Mouse (Mus musculus) midbrain, embryonic 14.5 days (tissue): ENCODE measurements at regions not wholly inside any gene's neighbourhood (a gene's known extent, or its start where the extent isn't known, plus 50 kb on each side); places are given as distances from the start of the nearest gene placed in this dataset.

Source experiments
- ATAC-seq: fragments of 200-750 bp; cut with Nextera tagmentation; 2 replicates; pipeline ENCODE4 v1.8.0; 2017; ENCODE audit warnings: moderate number of reproducible peaks, moderate library complexity; ENCODE audit not compliant: low FRiP score, low TSS enrichment
- DNase-seq: peaks from one replicate; pipeline ENCODE4 v3.0.0-alpha.2; 2015
- H3K27ac ChIP-seq: fragments of 300-500 bp; sonication (generic); replicated peaks from 2 replicates; pipeline ENCODE4 v1.5.1; 2014; ENCODE audit warnings: mild to moderate bottlenecking, low read depth, low read length, moderate library complexity
- H3K27me3 ChIP-seq: fragments of 300-500 bp; sonication (generic); 2 replicates; pipeline ENCODE4 v1.6.1; 2014; ENCODE audit warnings: low read length, control low read depth, mixed read lengths; ENCODE audit not compliant: control insufficient read depth, insufficient read depth
- H3K36me3 ChIP-seq: fragments of 300-500 bp; sonication (generic); 2 replicates; pipeline ENCODE4 v1.6.1; 2014; ENCODE audit warnings: low read length, control low read depth; ENCODE audit not compliant: control insufficient read depth, insufficient read depth
- H3K4me1 ChIP-seq: fragments of 300-500 bp; sonication (generic); 2 replicates; pipeline ENCODE4 v1.6.1; 2014; ENCODE audit warnings: mild to moderate bottlenecking, antibody characterized with exemption, low read length, control low read depth; ENCODE audit not compliant: control insufficient read depth, insufficient read depth
- H3K4me2 ChIP-seq: fragments of 300-500 bp; sonication (generic); 2 replicates; pipeline ENCODE4 v1.6.1; 2014; ENCODE audit warnings: mild to moderate bottlenecking, low read length, moderate library complexity
- H3K4me3 ChIP-seq: fragments of 300-500 bp; sonication (generic); replicated peaks from 2 replicates; pipeline ENCODE4 v1.5.1; 2014; ENCODE audit warnings: low read depth, low read length
- H3K9ac ChIP-seq: fragments of 300-500 bp; sonication (generic); replicated peaks from 2 replicates; pipeline ENCODE4 v1.6.1; 2014; ENCODE audit warnings: mild to moderate bottlenecking, low read length, moderate library complexity
- H3K9me3 ChIP-seq: fragments of 300-500 bp; sonication (generic); 2 replicates; pipeline ENCODE4 v1.6.1; 2016; ENCODE audit warnings: low read length, control low read depth, mixed read lengths; ENCODE audit not compliant: control insufficient read depth
- WGBS: fragments of 180-500 bp; shearing (Covaris S2); extraction: QIAGEN DNeasy Blood & Tissue Kit; methylation state at CpG from one replicate; pipeline ENCODE4 v1.1.7; 2014; 5-methylcytosine and 5-hydroxymethylcytosine counted together

DNA sequence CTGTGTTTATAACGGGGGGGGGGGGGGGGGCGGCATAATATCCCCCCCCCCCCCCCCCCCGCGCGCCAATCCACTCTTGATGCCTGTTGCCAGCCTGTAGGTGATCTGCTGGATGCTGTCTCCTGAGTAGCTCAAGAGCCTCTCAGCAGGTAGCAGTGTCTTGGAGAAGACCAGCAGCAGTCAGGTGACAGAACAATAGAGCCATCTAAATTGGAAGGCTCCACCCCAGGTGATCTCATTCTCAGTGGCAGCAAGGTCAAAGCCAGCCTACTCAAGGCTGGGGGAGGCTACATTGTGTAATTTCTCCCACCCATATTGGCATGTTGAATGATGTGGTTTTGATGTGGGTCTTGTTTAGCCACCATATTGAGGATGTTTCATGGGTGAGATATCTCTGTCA lies 338.3 kb upstream of the Zfp804a start:
- H3K4me2 ChIP-seq, result no peak overlapping the region
- no peak for DNase-seq
- no peak overlapping the region for H3K9ac ChIP-seq
- ATAC-seq, result no peak
- H3K4me1 ChIP-seq, result no peaks in the 10 kb centered on the region
- no peaks in the 10 kb centered on the region for H3K9me3 ChIP-seq
- H3K27me3 ChIP-seq, result no peaks in the 10 kb centered on the region
- 63% methylated on average over 1 of the region's 5 CpGs for WGBS
- no peak overlapping the region for H3K4me3 ChIP-seq
- H3K36me3 ChIP-seq, result no peaks in the 10 kb centered on the region
- H3K27ac ChIP-seq, result no peak overlapping the region

DNA sequence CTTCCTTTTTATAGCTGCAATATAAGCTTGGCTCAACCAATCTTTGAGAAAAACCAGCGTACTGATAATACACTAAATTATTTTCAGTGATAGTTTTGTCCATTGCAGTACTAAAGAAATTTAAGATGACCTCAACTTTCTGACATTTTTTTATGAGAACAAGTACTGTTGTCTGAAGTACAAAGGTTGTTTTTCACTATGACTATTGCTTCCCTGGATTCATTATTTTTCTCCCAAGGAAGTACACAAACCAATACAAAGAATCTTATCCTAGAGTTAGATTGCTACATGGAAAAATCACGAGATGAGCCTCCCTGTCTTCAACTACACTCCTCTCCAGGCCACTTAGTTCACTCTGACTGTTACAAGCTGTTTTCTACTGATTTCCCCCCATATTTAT lies 319.5 kb upstream of the Zfp804a start:
- Histone ChIP-seq H3K4me2 (no peak overlapping the region), H3K9me3 (no peaks in the 10 kb centered on the region), H3K27me3 (no peaks in the 10 kb centered on the region), H3K36me3 (no peaks in the 10 kb centered on the region), H3K9ac (no peak overlapping the region), H3K4me1 (no peaks in the 10 kb centered on the region), H3K27ac (no peak overlapping the region), H3K4me3 (no peak overlapping the region)
- DNase-seq (no peak), ATAC-seq (no peak)
- 82% methylated on average over 2 of the region's 2 CpGs for WGBS

DNA sequence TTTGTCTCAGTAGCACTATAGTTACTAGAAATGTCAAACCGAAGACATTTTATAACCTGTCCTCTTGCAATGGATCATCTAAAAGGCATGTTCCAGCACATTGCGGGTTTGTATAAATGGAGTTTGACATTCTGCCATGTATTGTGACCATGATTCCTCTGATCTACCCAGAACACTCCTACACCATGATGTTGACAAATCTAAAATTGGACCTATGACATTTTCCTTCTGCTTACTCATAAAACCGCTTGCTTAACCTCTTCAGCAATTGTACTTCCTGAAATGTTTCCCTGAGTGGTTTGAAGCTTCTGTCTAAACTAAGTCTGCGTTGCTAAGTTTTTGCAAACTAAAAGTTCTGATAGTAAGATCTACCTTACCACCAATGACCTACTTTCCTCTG lies 319.0 kb upstream of the Zfp804a start:
- H3K27ac ChIP-seq, result no peak overlapping the region
- no peaks in the 10 kb centered on the region for H3K4me1 ChIP-seq
- 94% methylated on average over 4 of the region's 4 CpGs for WGBS

DNA sequence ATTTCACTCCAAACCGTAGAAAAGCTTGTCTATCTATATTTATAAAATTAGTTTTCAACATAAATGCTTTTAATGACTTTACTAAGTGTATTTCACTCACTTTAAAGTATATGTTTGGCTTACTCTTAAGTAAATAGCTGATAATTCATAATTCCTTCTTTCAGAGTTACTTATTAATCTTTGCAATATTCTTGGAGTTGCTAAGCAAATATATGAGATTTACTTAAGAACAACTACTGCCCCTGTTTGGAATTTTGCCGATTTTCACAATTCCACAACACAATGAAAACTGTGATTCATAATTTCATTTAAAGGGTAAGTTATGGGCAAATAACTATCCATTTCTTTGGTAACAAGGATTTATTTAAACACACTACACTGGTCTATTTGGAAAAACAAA lies 287.2 kb upstream of the Zfp804a start:
- H3K4me2 ChIP-seq, result no peak overlapping the region
- no peaks in the 10 kb centered on the region for H3K36me3 ChIP-seq
- no peak overlapping the region for H3K4me3 ChIP-seq
- ATAC-seq, result no peak
- H3K9me3 ChIP-seq, result no peaks in the 10 kb centered on the region
- no peak overlapping the region for H3K9ac ChIP-seq
- no peak overlapping the region for H3K27ac ChIP-seq
- 89% methylated on average over 2 of the region's 2 CpGs for WGBS
- no peaks in the 10 kb centered on the region for H3K27me3 ChIP-seq
- H3K4me1 ChIP-seq, result no peaks in the 10 kb centered on the region
- no peak for DNase-seq

More for the DNA sequence above, 319.0 kb upstream of the Zfp804a start:
- Histone ChIP-seq H3K27me3 (no peaks in the 10 kb centered on the region), H3K4me3 (no peak overlapping the region), H3K9ac (no peak overlapping the region), H3K4me2 (no peak overlapping the region), H3K9me3 (no peaks in the 10 kb centered on the region), H3K36me3 (no peaks in the 10 kb centered on the region)
- DNase-seq (no peak), ATAC-seq (no peak)

DNA sequence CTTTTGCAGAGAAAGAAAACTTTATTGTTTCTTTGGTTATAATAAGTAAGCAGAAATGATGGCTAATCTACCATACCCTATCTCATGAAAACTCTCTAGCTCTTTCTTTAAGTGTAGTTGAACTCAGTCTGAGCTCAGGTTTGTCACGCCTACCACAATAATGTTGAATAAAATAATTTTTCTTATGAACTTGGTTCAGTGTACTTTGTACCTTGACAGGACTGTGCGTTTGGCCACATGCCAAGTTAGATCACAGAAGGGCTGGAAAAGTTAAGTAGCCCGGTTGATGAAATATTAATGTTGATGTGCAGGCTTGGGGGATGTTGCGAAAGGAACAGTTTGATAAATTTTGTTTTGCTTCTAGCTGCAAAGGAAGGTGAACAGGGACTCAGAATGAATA lies 270.0 kb upstream of the Zfp804a start:
- peak; percentile 26 for DNase-seq
- no peak overlapping the region for H3K4me3 ChIP-seq

More for the DNA sequence above, 270.0 kb upstream of the Zfp804a start:
- no peak overlapping the region for H3K9ac ChIP-seq
- no peak overlapping the region for H3K4me2 ChIP-seq
- 74% methylated on average over 4 of the region's 4 CpGs for WGBS
- H3K4me1 ChIP-seq, result no peaks in the 10 kb centered on the region
- no peaks in the 10 kb centered on the region for H3K36me3 ChIP-seq
- ATAC-seq, result no peak; the same call in 1 of the 2 replicates
- H3K27me3 ChIP-seq, result no peaks in the 10 kb centered on the region
- no peaks in the 10 kb centered on the region for H3K9me3 ChIP-seq
- no peak overlapping the region for H3K27ac ChIP-seq
